Mouse (Mus musculus) forelimb bud, embryonic 11.5 days (tissue): ENCODE measurements around the gene Tifa.
"Not testable (repeated sequence)": the region's sequence is repeated elsewhere in the genome, so short reads cannot be mapped to it uniquely, and the experiment has no call there.

ENCODE experiments used
- DNase-seq: peaks from one replicate; pipeline ENCODE4 v3.0.0-alpha.2; 2012; ENCODE audit warnings: low read depth, low spot score

The Tifa gene

DNA sequence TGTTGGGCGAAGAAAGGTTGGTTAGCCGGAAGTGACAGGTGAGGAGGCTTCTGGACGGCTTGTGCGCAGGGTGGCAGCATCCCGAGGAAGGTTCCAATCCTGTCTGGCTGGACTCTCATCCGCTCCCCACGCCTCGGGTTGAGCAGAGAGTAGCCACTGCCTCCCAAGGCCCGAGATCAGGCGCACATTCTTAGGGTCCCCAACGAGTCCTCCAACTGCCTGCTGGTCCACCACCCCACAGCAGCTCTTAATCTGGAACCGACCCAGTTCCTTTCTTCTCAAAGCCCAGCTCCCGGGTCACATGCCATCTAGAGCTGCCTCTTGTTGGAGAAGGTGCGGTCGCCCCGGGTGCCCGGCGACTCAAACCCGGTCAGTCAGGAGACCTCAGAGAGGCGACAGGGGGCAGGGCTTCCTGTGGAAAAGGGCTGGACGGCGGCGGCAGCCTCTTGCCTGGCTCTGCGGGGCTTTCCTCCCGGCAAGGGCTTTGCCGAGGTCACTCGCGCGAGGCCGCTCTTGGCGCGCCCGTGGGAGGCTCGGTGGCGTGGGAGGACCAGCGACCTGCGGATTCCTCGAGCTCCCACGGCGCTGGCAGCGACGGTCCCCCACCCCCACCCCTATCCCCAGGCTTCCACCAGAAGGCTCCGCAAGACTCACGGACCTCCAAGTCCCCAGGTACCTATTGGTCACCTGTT lies at the start of gene Tifa:
Gene Tifa, plus strand, starts transcription at position 306 of the 692 bp plus-strand sequence.
- DNase-seq = no peak

DNA sequence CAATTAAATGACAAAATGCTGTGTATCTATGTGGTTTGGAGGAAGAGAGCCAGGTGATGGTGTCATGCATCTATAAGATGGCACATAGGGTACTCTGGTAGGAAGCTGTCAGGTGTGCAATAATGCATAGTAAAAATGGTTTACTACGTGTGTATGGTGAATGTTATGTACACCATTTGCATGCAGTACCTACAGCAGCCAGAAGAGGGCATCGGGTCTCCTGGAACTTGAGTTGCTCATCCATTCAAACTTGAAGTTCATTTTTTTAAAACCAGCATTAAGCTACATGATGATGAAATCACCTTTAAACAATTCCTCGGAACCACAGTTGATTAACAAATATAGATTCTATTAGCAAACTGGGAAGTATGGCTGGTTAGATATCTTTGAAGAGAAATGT lies 48.1 kb upstream of the Tifa start:
- no peak for DNase-seq

DNA sequence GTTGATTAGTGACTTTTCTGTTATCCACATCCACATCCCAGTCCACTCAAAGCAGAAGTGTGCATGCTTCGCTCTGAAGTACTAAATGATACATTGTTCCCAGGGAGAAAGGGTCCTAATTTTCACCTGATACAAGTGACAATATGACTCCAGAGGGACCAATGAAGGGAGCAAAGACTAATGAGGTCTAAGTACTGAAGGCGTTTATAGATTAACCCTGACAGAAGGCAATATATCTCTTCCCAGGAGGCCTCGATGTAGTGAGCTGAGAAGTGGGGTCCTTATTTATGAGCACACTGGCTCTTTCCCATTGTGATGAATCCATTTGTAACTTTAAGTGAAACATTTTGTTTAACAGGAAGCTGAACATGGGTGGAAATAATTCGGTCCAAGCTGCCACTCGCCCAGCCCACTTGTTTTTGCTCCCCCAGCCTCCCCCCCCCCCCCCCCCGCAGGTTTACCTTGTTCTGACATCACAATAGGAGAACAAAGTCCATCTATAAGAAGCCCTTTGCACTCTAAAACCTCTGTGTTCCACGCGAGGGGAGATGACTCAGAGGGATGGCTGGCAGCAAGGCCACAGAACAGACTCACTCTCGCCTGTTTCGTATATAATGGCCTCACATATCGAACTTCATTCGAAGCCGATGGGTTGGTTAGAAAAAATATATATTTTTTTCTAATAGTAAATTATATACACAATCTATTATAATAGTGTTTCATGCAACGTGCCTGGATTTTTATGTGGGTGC lies 45.8 kb upstream of the Tifa start:
- peak; percentile 17 for DNase-seq

DNA sequence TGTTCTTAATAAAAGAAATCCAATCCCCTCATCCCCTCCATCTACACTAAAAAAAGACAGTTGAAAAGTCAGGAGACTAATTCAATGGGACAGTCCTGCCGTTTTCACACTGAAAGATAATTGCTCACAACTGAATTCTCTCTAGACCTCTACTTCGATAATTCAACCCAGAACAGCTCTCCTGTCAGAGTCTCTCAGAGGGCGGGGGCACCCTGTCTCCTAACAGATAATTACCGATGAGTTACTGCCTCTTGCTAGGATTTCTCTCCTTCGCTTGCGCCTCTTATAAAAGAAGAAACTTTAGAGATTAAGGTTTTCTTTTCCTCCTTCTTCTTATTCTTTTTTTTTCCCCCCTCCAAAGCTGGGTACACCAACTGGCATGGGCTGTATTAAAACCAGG lies 44.1 kb upstream of the Tifa start:
- no peak for DNase-seq

DNA sequence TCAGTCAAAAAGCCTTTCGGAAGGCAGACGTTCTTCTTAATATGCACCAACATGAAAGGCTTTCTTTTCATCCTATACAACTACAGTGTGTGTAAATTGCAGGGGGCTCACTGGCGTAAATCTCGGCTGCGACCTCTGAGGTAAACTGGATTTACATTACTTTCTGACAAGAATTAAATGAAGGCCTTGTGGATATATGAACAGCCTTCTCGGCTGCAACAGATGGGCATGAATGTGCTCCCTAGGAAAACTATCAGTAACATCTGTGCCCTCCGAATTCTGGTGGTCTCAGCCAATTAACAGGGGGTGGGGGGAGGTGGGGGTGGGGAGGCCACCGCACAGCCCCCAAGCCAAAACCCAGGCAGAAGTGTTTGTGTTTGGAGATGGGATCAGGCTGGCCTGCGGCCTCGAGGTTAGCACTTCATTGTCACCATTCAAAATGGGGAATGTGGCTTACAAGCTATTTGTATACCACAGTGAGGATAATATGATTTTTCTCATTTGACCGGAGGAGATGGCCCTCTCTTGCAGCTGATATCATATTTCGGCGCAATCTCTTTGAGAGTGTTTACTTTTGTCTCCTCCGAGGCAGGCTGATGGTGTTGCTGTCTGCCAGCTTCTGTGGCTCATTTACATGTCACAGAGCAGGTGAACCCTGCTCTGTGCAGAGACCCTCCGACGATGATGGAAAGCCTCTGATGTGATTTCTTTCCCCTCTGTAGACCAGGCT lies 43.5 kb upstream of the Tifa start:
- no peak for DNase-seq

DNA sequence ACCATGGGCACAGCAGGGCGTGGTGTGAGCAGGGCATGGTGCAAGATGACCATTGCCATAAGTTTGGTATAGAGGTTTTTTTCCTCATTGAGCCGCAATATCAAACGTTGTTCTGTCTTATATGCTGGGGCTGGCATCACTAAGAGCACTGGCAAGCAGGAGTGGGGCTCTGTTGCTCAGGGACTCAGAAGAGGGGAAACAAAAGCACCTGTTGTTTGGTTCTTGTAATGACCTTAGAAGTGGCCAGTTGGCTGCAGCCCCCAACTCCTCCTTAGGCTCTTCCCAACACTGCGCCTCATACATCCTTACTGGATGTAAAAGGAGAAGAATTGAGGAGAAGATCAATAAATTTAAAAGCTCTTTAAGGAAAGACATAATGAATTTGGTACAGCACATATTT lies 41.0 kb upstream of the Tifa start:
- no peak for DNase-seq

DNA sequence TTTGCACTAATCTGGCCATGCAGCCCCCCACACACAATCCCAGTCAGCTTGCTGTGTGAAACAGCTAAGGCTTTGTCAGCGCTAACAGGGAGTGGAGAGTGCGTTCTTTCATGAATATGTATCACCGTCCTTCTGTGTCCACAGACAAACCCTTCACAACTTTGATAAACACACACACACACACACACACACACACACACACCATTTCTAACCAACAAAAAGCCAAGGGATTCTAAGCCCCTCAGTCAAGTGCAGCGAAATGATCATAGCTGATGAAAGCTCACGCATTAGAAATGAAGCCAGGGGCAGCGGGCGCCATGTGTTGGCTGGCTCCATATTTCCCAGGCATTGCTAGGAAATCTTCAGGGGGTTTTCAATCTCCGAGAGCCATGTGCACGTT lies 40.3 kb upstream of the Tifa start:
- DNase-seq = no peak

DNA sequence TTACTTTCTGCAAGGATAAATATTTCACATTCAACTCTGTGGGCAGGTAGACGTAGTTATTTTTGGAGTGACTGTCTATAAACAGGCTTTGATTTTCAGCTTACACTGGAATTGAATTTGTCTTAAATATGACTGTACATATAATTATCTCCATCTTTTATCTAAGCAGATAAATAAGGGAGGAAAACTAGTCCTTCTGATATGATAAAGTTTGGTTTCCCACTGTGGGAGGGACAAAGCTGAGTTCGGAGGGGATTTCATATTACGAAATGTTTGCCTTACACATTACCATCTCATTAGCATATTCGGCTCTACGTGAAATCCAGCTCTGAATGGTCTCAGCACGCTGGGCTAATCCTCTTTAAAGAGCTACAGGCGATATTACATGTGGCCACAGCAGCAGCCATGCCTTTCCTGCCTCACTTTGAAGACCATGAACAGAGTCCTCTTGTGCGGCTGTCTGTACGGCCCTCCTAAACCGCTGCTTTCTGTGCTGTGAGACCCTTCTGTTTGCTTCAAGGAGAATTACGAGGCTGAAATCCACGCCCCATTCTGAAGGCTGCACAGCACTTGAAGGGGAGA lies 39.5 kb upstream of the Tifa start:
- DNase-seq = no peak

DNA sequence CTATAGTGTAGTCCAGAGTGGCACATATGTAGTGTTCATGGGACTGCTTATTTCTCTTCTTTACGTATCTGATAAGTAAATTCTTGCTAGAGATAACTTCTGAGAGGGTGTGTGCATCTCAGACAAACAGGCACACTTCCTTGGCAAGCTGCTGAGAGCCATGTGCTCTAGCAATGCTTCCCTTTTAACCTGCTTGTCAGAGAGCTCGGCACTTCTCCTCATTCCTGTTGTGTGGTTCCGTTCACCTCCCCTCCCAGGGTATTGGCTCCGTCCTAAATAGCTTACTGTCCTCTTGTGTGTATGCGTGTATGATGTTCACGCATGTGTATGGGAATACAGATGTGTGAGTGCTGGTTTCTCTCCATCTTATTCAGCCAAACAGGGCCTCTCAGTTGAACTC lies 33.1 kb upstream of the Tifa start:
- no peak for DNase-seq

DNA sequence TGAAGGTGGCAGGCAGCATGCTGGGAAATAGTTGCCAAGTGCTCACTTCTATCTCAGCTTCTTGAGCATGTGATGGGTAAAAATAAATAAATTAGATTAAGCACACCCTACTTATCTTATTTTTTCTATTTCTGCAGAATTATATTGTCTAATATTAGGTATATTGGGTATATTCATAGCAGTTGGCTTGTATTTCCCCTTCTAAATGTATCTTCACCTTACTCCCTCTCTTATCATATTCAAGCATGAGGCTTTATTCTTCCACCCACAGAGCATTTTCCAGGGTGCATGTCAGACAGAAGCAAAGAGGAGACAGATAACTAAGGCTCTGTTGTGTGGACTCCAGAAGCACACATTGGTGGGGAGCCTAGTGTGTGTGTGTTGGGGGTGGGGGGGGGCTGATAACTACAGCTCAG lies 31.7 kb upstream of the Tifa start:
- DNase-seq = no peak

DNA sequence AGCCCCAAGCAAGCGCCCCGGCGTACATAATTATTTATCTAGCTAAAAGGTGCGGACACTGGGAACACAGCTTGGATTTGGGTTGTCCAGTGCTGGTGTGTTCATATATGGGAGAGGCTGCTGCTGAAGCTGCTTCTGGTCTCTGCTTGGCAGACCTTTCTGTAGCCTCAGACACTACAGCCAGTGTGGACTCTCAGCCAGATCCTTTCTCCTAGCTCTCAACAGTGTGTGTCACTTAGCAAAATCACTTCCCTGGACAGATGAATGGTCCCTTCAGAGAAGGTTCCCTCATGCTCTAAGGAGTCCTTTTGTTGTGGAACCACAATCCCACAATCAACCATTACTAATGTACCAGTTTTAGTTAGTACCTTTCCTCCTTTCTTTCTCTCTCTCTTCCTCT lies 30.8 kb upstream of the Tifa start:
- no peak for DNase-seq

DNA sequence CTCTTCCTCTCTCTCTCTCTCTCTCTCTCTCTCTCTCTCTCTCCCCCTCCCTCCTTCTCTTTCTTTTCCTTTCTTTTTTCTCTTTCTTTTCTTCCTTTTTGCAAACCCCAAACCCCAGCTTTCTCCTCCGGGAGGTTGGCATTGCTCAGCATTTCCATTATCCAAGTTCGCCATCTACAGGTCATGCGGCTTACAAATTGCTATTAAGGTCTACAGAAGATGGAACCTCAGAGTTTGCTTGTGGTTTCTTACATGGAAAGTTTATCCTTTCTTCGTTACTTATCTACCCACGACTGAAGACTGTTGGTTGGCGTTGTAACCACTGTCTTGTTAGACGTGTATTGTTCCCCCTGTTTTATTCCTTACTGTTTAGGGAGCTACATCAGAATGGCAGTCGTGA lies 30.4 kb upstream of the Tifa start:
- peak; percentile 49 for DNase-seq

DNA sequence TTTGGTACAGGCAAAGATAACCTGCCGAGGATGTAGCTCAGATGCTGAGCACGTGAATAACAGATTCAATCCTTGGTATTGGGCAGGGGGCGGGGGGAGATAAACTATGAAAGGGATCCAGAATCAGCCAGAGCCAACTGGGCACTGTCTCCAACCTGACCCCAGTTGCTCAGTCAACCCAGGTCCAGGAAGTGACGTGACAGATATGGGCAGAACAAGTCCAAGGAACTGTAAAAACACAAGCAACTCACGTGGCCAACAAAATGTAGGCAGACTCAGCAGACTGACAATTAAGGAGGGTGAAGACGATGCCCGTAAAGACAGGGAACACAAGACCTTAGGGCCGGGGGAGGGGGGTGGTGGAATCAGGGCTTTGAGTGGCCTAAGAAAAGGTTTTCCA lies 27.2 kb upstream of the Tifa start:
- DNase-seq = no peak

DNA sequence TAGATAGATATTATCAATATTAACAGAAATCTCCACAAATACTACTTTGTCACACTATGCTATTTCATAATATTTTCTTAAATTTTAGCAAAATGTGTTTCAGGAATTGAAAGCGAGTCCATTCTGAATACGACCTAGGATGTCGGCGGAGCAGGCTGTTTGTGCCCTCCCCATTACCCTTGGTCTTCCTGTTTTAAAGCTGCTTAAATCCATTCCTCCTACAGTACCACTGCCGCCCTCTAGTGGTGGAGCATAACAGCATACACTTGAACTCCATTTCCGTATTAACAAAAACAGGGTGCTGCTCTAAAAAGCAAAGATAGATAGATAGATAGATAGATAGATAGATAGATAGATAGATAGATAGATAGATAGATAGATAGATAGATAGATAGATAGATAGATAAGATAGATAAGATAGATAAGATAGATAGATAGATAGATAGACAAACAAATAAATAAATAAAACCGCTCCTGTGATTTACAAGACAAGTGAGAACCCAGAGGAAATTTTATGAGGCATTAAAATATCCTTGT lies 26.5 kb upstream of the Tifa start:
- peak; percentile 78 for DNase-seq

DNA sequence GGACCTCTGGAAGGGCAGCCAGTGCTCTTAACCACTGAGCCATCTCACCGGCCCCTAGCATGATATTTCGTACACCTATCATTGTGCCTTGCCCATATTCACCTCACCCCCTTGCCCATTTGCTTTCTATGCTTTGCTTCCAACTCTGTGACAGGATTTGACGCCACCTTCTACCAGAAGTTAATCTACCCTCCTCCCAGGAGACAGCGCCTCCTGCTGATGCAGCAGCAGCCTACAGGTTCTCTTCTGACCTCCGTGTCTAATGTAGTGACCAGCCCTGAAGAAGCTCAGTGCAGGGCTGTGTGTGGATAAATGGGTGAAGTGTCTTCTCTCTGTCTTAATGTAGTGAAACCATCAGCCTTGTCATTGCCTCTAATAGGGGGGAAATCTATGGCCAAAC lies 25.1 kb upstream of the Tifa start:
- DNase-seq = no peak

DNA sequence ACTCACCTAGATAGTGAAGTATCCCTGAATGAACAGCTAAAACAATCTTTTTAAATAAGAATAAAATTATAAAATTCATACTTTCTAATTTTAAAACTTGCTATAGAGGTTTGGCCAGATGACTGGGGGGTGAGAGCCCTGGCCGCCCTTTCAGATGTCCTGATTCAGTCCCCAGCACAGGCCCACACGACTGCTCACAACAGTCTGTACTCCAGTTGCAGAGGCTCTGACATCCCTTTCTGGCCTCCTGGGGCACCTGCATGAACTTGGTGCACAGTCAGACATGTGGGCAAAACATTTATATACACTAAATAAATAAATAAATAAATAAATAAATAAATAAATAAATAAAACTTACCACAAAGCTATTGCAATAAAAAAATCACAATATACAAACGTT lies 23.6 kb upstream of the Tifa start:
- no peak for DNase-seq

DNA sequence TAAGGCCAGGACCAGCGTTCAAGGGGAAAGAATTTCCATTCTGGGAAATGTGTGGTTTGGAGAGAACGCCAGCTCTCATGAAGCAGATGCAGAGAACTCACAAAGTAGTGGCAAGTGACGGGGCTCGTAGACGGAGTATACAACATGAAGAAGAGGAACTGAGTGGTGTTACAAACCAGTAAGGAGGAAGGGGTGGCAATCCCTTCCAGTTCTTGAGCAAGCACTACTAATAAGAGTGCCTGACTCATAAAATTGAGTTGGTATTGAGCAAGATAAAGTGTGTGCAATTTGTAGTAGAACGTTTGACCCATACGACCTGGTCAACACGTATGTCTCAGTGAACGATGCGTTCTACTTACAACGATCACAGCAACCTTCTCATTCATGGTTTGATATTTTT lies 20.5 kb upstream of the Tifa start:
- no peak for DNase-seq

DNA sequence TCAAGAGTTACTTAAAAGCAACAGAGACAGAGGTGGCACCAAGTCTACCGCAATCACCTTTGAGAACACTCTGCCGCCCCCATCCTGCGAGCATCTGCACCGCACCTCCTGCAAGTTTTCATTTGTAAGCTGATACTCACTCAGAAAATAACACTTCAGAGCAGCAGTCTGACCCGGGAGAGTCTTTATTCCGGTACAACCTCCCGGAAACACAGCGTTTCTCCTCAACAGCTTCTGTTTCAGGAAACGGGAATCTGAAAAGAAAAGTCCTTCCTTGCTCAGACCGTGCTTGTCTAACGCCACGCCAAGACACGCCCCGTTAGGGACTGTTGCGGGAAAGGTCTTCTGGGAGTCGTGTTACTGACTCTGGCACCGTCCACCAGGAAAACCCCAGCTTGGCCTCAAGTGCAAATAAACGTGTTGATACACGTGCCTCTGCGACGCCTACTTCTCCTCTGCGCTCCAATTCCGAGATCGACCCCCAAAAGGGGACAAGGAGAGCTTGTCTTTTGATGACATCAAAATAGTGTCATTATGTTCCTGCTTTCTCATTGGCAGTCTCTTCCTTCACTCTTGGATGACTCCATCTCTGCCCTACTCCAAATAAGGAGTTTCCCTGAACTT lies 9.5 kb upstream of the Tifa start, which contains the start of gene Alpk1:
Gene Alpk1, minus strand, starts transcription at position 507 of the 624 bp plus-strand sequence.
- DNase-seq = peak; percentile 55

DNA sequence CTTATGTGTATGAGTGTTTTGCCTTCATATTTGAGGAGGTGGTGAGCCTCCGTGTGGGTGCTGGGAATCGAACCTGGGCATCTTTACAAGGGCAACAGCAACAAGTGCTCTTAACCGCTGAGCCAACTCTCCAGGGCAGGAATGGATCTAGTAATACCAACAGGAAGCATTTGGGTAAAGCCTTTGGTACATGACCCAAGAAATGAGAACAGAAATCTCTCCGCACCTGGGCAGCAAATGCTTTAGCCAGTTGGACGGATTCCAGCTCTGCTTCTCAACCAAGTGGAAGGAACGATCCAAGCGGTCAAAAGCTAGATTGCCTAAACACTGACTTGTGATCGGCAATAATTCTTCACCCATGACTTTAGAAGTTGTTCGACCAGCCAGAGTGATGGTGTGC lies 8.7 kb upstream of the Tifa start:
- DNase-seq = no peak

DNA sequence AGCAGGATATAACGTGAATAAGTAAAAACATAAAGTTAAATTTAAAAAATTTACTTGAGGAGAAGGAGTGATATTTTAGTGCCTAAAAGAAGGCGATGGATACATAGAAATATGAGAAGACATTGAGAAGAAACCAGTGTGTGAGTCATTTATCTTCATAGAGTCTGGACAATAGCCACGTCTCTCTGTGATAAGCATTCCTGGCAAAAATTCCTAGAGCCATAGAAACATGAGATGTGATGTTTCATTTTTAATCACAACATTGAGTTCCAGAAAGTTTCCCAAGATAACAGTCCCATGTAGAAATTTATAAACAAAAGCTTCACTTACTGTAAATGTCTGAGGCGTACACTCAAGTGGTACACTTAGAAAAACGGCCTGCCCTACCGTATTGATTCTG lies 6.7 kb upstream of the Tifa start:
- no peak for DNase-seq

DNA sequence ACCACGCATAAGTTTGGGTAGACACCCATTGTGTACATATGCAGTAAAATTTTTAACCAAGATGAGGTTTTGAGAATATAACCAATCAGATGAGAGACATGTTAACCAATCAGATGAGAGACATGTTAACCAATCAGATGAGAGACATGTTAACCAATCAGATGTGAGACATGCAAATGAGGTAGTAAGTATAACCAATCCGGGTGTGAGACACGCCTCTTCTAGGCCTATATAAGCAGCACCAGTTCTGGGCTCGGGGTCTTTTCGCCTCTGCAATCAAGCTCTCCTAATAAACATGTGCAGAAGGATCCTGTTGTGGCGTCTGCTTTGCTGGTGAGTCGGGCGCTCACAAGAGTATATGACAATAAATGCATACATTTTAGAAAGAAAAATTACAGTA lies 5.9 kb upstream of the Tifa start:
- DNase-seq = not testable (repeated sequence)

DNA sequence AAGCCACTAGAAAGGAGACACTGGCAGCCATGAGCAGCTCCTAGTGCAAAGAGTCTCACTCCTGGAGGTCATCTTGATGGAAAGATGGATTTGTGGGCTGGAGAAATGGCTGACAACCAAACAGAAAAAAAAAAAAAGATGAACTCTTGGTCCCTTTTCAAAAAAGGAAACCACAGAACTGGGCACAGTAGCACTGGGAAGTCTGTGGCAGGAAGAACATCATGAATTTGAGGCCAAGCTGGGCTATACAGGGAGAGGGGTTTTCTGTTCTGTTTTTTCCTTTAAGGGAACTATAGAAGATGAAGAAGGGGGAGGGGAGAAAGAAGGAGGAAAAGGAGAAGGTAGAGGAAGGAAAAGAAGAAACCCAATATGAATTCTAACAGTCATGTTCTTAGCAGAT lies 2.6 kb upstream of the Tifa start:
- DNase-seq = no peak
